Mouse (Mus musculus): ENCODE measurements at regions not wholly inside any gene's neighbourhood (a gene's known extent, or its start where the extent isn't known, plus 50 kb on each side); places are given as distances from the start of the nearest gene placed in this dataset.

- DNase-seq (ENCODE audit: low read depth, low spot score), result no peak
Observed at GRCm38 (mm10) chr16:71004211-71004610, 690.5 kb downstream of the Gbe1 start.

- no peak for DNase-seq (ENCODE audit: low read depth, low spot score)
Observed at GRCm38 (mm10) chr16:71043381-71043780, 729.6 kb downstream of the Gbe1 start.

- no peak for DNase-seq (ENCODE audit: low read depth, low spot score)
Observed at GRCm38 (mm10) chr16:71054258-71054657, 740.5 kb downstream of the Gbe1 start.

GRCm38 (mm10) chr16:71062754-71063153 lies 749.0 kb downstream of the Gbe1 start:
- DNase-seq (ENCODE audit: low read depth, low spot score), result no peak

GRCm38 (mm10) chr16:71063361-71063932 lies 749.7 kb downstream of the Gbe1 start:
- DNase-seq (ENCODE audit: low read depth, low spot score), result no peak

- no peak for DNase-seq (ENCODE audit: low read depth, low spot score)
Observed at GRCm38 (mm10) chr16:71070186-71070585, 756.4 kb downstream of the Gbe1 start.

GRCm38 (mm10) chr16:71102829-71103228 lies 789.1 kb downstream of the Gbe1 start:
- no peak for DNase-seq (ENCODE audit: low read depth, low spot score)

- no peak for DNase-seq (ENCODE audit: low read depth, low spot score)
Observed at GRCm38 (mm10) chr16:71108979-71109378, 795.2 kb downstream of the Gbe1 start.

- DNase-seq (ENCODE audit: low read depth, low spot score), result no peak
Observed at GRCm38 (mm10) chr16:71114301-71114700, 800.6 kb downstream of the Gbe1 start.

GRCm38 (mm10) chr16:71120706-71121105 lies 807.0 kb downstream of the Gbe1 start:
- DNase-seq (ENCODE audit: low read depth, low spot score), result no peak

GRCm38 (mm10) chr16:71123616-71124015 lies 809.9 kb downstream of the Gbe1 start:
- peak; percentile 6 for DNase-seq (ENCODE audit: low read depth, low spot score)

- DNase-seq (ENCODE audit: low read depth, low spot score), result no peak
Observed at GRCm38 (mm10) chr16:71132826-71133225, 819.1 kb downstream of the Gbe1 start.

GRCm38 (mm10) chr16:71138668-71139067 lies 824.9 kb downstream of the Gbe1 start:
- no peak for DNase-seq (ENCODE audit: low read depth, low spot score)
